Mouse (Mus musculus): ENCODE data around the gene Traip.

DNA sequence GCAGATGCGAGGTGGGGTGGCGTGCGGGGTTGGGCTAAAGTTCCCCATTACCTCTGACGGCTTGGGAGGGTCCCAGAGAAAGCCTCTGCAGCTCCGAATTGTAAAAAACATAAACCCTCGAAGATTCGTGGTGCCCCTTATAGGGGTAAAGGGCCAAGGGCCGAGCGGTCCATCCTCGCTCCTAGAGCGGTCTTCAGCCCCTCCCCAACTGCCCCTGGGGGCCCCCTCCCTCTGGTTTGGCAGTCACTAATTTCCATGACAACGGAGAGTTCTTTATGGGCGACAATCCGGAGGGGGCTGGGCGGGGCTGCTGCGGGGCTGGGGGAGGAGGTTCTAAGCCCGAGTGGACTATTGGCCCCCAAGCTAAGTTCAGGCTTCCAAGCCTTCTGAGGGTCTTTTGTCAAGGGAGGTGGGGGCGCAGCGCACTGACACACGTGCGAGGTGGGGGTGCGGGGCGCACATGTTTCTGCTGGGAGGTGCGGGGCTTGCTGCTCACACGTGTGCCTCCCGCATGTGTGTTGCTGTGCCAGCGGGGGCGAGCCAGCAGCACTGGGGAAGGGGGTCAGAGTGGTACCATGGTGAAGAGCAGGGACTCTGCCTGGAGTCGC, 13.6 kb upstream of the Traip start:
- TF ChIP-seq CTCF (IDR thresholded peaks at IDR 0.05; ENCODE audit: low read depth) (no peak), EP300 (IDR thresholded peaks at IDR 0.05; ENCODE audit: low read depth) (no peak)
